Mouse (Mus musculus): ENCODE measurements around the gene Trim8.

- TF ChIP-seq CTCF (IDR thresholded peaks at IDR 0.05; ENCODE audit: insufficient read depth, low read depth, low read length), result no peak
- no peak for TF ChIP-seq POLR2A (IDR thresholded peaks at IDR 0.05; ENCODE audit: insufficient read depth, low read depth, low read length)
These were observed 16.2 kb downstream of the Trim8 start for GRCm38 (mm10) chr19:46517529-46518351.
